23 mouse cellular contexts compared by ENCODE assay signal in the genomic region with DNA sequence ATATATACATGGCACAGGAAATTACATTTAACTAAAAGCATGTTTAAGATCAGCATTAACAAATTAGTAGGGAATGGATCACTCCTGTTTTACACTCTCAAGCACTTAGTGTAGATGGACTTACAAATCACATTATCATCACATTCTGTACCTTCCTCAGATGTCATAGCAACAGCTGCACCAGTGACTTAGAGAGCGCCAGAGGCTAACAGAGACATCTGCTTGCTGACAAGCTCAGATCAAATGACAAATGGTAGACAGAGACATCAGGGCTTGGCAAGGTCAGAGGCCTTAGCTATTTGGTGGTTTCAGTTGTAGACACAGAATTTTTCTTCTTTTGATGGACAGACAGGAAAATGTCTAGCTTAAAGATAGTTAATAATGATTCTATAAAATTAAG.
DNase-seq lines count a peak whose midpoint lies in the region; ATAC-seq and TF ChIP-seq lines count a peak whose summit lies in the region.
"Had no signal": no experiment of that assay in that cellular context is flagged by ENCODE, and none has a peak within 500 bp of the region (broad histone marks: within the 10 kb centered on the region; RNA-seq: fewer than 3 reads in every experiment).

No protein-coding gene starts in this region.

- H3K9ac ChIP-seq in hindbrain, embryonic 12.5 days, result no peak overlapping the region
- H3K9ac ChIP-seq in hindbrain, embryonic 14.5 days, result no peak overlapping the region
- H3K9ac ChIP-seq in midbrain, postnatal 0 days (replicated peaks; ENCODE audit: low read length, poor library complexity, severe bottlenecking), result no peak overlapping the region
- H3K9ac ChIP-seq: embryonic facial prominence, embryonic 12.5 days; hindbrain, embryonic 15.5 days; limb, embryonic 13.5 days; liver, embryonic 14.5 days; lung, embryonic 15.5 days; neural tube, embryonic 13.5 days; stomach, embryonic 15.5 days had no signal

- no peaks in the 10 kb centered on the region for H3K27me3 ChIP-seq in hindbrain, embryonic 12.5 days
- H3K27me3 ChIP-seq in hindbrain, embryonic 14.5 days (ENCODE audit: control insufficient read depth, insufficient read depth, low read length), result no peaks in the 10 kb centered on the region
- no peaks in the 10 kb centered on the region for H3K27me3 ChIP-seq in embryonic facial prominence, embryonic 10.5 days (replicated peaks; ENCODE audit: low read depth, poor library complexity, severe bottlenecking)
- no peaks in the 10 kb centered on the region for H3K27me3 ChIP-seq in midbrain, postnatal 0 days (ENCODE audit: insufficient read depth, low read length)
- H3K27me3 ChIP-seq: embryonic facial prominence, embryonic 12.5 days; hindbrain, embryonic 15.5 days; limb, embryonic 13.5 days; lung, embryonic 15.5 days; neural tube, embryonic 13.5 days; stomach, embryonic 15.5 days had no signal

- H3K9me3 ChIP-seq in hindbrain, embryonic 12.5 days (replicated peaks), result no peaks in the 10 kb centered on the region
- no peaks in the 10 kb centered on the region for H3K9me3 ChIP-seq in hindbrain, embryonic 14.5 days (ENCODE audit: control insufficient read depth, low read length)
- H3K9me3 ChIP-seq in embryonic facial prominence, embryonic 10.5 days, result no peaks in the 10 kb centered on the region
- H3K9me3 ChIP-seq in midbrain, postnatal 0 days (ENCODE audit: low read length), result no peaks in the 10 kb centered on the region
- H3K9me3 ChIP-seq: heart, embryonic 10.5 days; hindbrain, embryonic 15.5 days; lung, embryonic 15.5 days; neural tube, embryonic 13.5 days; stomach, embryonic 15.5 days had no signal

- H3K4me1 ChIP-seq in hindbrain, embryonic 12.5 days, result no peaks in the 10 kb centered on the region
- no peaks in the 10 kb centered on the region for H3K4me1 ChIP-seq in hindbrain, embryonic 14.5 days (replicated peaks; ENCODE audit: control insufficient read depth, insufficient read depth, low read length)
- no peaks in the 10 kb centered on the region for H3K4me1 ChIP-seq in embryonic facial prominence, embryonic 10.5 days
- H3K4me1 ChIP-seq in midbrain, postnatal 0 days (ENCODE audit: insufficient read depth, low read length), result no peaks in the 10 kb centered on the region
- H3K4me1 ChIP-seq: embryonic facial prominence, embryonic 12.5 days; heart, embryonic 10.5 days; hindbrain, embryonic 15.5 days; limb, embryonic 13.5 days; lung, embryonic 15.5 days; neural tube, embryonic 13.5 days; stomach, embryonic 15.5 days had no signal

- no peaks in the 10 kb centered on the region for H3K36me3 ChIP-seq in hindbrain, embryonic 12.5 days
- H3K36me3 ChIP-seq in hindbrain, embryonic 14.5 days (replicated peaks; ENCODE audit: control insufficient read depth, insufficient read depth), result no peaks in the 10 kb centered on the region
- H3K36me3 ChIP-seq in embryonic facial prominence, embryonic 10.5 days (replicated peaks), result no peaks in the 10 kb centered on the region
- no peaks in the 10 kb centered on the region for H3K36me3 ChIP-seq in midbrain, postnatal 0 days (ENCODE audit: insufficient read depth, low read length)
- H3K36me3 ChIP-seq: embryonic facial prominence, embryonic 12.5 days; heart, embryonic 10.5 days; hindbrain, embryonic 15.5 days; limb, embryonic 13.5 days; lung, embryonic 15.5 days; neural tube, embryonic 13.5 days; stomach, embryonic 15.5 days had no signal

- H3K4me3 ChIP-seq in hindbrain, embryonic 12.5 days, result no peak overlapping the region
- no peak overlapping the region for H3K4me3 ChIP-seq in hindbrain, embryonic 14.5 days (replicated peaks; ENCODE audit: low read length)
- H3K4me3 ChIP-seq in embryonic facial prominence, embryonic 10.5 days, result no peak overlapping the region
- H3K4me3 ChIP-seq in midbrain, postnatal 0 days (ENCODE audit: low read depth, low read length), result no peak overlapping the region
- H3K4me3 ChIP-seq: embryonic facial prominence, embryonic 12.5 days; heart, embryonic 10.5 days; hindbrain, embryonic 15.5 days; limb, embryonic 13.5 days; lung, embryonic 15.5 days; neural tube, embryonic 13.5 days; stomach, embryonic 15.5 days had no signal

- no peak for DNase-seq in hindbrain, embryonic 14.5 days (ENCODE audit: low spot score)
- peak; percentile 8 for DNase-seq in A20 (ENCODE audit: low read depth, low spot score)
- peak; percentile 18 for DNase-seq in embryonic facial prominence, embryonic 10.5 days (ENCODE audit: low spot score)
- peak; percentile 13 for DNase-seq in midbrain, postnatal 0 days (ENCODE audit: low spot score)
- no peak for DNase-seq in left cerebral cortex, adult 8-10 months (ENCODE audit: low spot score in 2 of 2)
- no peak for DNase-seq in urinary bladder, adult 18-20 months (ENCODE audit: low spot score in 2 of 2)
- DNase-seq: adrenal gland, adult 2 months; cerebellum, postnatal 14 days; right cerebral cortex, postnatal 25 days; thymus, adult 2 months had no signal

- H3K27ac ChIP-seq in hindbrain, embryonic 12.5 days, result no peak overlapping the region
- H3K27ac ChIP-seq in hindbrain, embryonic 14.5 days, result no peak overlapping the region
- H3K27ac ChIP-seq in embryonic facial prominence, embryonic 10.5 days (replicated peaks), result no peak overlapping the region
- no peak overlapping the region for H3K27ac ChIP-seq in midbrain, postnatal 0 days (ENCODE audit: low read depth, low read length)
- H3K27ac ChIP-seq: embryonic facial prominence, embryonic 12.5 days; heart, embryonic 10.5 days; hindbrain, embryonic 15.5 days; kidney, postnatal 0 days; limb, embryonic 13.5 days; liver, embryonic 14.5 days; lung, embryonic 15.5 days; macrophage; neural tube, embryonic 13.5 days; stomach, embryonic 15.5 days had no signal

- no peak for TF ChIP-seq CTCF in midbrain, postnatal 0 days (IDR thresholded peaks at IDR 0.05)

- ATAC-seq in hindbrain, embryonic 12.5 days (ENCODE audit: low FRiP score), result peak; percentile 46; the same call in 1 of the 2 replicates
- no peak for ATAC-seq in hindbrain, embryonic 14.5 days (ENCODE audit: low FRiP score)
- no peak for ATAC-seq in midbrain, postnatal 0 days (ENCODE audit: low FRiP score)
- ATAC-seq: forebrain, embryonic 16.5 days; intestine, postnatal 0 days had no signal

- H3K4me2 ChIP-seq in hindbrain, embryonic 12.5 days (replicated peaks), result no peak overlapping the region
- no peak overlapping the region for H3K4me2 ChIP-seq in hindbrain, embryonic 14.5 days (replicated peaks)
- H3K4me2 ChIP-seq in midbrain, postnatal 0 days (ENCODE audit: low read depth, low read length, poor library complexity, severe bottlenecking), result no peak overlapping the region
- H3K4me2 ChIP-seq: embryonic facial prominence, embryonic 12.5 days; hindbrain, embryonic 15.5 days; limb, embryonic 13.5 days; lung, embryonic 15.5 days; neural tube, embryonic 13.5 days; stomach, embryonic 15.5 days had no signal

- 30% methylated on average over 1 of the region's 1 CpGs for WGBS in hindbrain, embryonic 12.5 days
- WGBS in hindbrain, embryonic 14.5 days, result 30% methylated on average over 1 of the region's 1 CpGs
- 24% methylated on average over 1 of the region's 1 CpGs for WGBS in embryonic facial prominence, embryonic 10.5 days
- WGBS in midbrain, postnatal 0 days, result 47% methylated on average over 1 of the region's 1 CpGs

Comparison
In these comparisons a context has a peak if more than half of its experiments do, and no peak if none do; other contexts are left out.
1. DNase-seq: peak in A20 (single experiment), embryonic facial prominence, embryonic 10.5 days (single experiment) and midbrain, postnatal 0 days (single experiment); none in hindbrain, embryonic 14.5 days (single experiment), left cerebral cortex, adult 8-10 months (0 of 2) and urinary bladder, adult 18-20 months (0 of 2).